Mouse (Mus musculus) forebrain, embryonic 16.5 days (tissue): ENCODE data around the gene Plb1. TPM values are rescaled to one million over a fixed set of nuclear protein-coding genes. Genes with fewer than 3 reads are reported as not detected.

Source experiments
- ATAC-seq: fragments of 200-750 bp; cut with Nextera tagmentation; 2 replicates; pipeline ENCODE4 v1.8.0; 2017; ENCODE audit warnings: mild to moderate bottlenecking, moderate library complexity
- H3K27ac ChIP-seq: fragments of 300-500 bp; sonication (generic); 2 replicates; pipeline ENCODE4 v1.5.1; 2014; ENCODE audit warnings: low read length, control low read depth
- H3K27me3 ChIP-seq: fragments of 300-500 bp; sonication (generic); replicated peaks from 2 replicates; pipeline ENCODE4 v1.6.1; 2014; ENCODE audit warnings: low read length; ENCODE audit not compliant: control insufficient read depth, insufficient read depth
- H3K36me3 ChIP-seq: fragments of 300-500 bp; sonication (generic); 2 replicates; pipeline ENCODE4 v1.6.1; 2014; ENCODE audit not compliant: control insufficient read depth, insufficient read depth
- H3K4me1 ChIP-seq: fragments of 300-500 bp; sonication (generic); replicated peaks from 2 replicates; pipeline ENCODE4 v1.6.1; 2014; ENCODE audit warnings: low read length; ENCODE audit not compliant: control insufficient read depth, insufficient read depth
- H3K4me2 ChIP-seq: fragments of 300-500 bp; sonication (generic); 2 replicates; pipeline ENCODE4 v1.6.1; 2014; ENCODE audit warnings: mild to moderate bottlenecking, low read length, control low read depth
- H3K4me3 ChIP-seq: fragments of 300-500 bp; sonication (generic); replicated peaks from 2 replicates; pipeline ENCODE4 v1.5.1; 2014; ENCODE audit warnings: mild to moderate bottlenecking, low read length, control low read depth
- H3K9ac ChIP-seq: fragments of 300-500 bp; sonication (generic); replicated peaks from 2 replicates; pipeline ENCODE4 v1.6.1; 2014; ENCODE audit warnings: low read depth, low read length, control low read depth
- H3K9me3 ChIP-seq: fragments of 300-500 bp; sonication (generic); 2 replicates; pipeline ENCODE4 v1.6.1; 2016; ENCODE audit warnings: low read length; ENCODE audit not compliant: control insufficient read depth
- WGBS: fragments of 180-500 bp; shearing (Covaris S2); extraction: QIAGEN DNeasy Blood & Tissue Kit; methylation state at CpG from one replicate; pipeline ENCODE4 v1.1.7; 2014; 5-methylcytosine and 5-hydroxymethylcytosine counted together
- polyA plus RNA-seq: library from polyadenylated mRNA; unstranded; fragments of >200 nt; fragmentation: Nextera tagmentation; extraction: Ambion mirVana; gene quantifications from 2 replicates; pipeline ENCODE4 v1.2.1, GENCODE M21; 2015

The Plb1 gene
- polyA plus RNA-seq, 1 experiment from 2014 or later: 0.04 TPM

DNA sequence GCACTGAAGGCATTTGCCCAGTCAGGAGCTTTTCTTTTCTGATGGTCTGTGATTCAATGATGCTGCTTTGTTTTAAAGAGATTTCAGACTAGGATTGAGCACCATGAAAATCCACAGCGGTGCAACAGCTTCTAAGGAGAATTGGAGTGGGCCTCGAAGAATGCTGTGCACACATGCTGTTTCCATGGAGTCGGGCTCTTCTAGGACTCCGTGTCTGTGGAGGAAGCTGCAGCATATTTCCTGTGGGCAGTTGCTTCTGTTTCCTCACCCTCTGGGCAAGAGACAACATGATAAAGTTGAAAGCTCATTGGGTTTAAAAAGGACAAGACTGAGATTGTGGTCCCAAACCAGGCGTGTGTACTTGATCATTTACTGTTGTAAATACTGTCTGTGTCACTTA is 157.8 kb downstream of the Plb1 start:
- no peak for ATAC-seq

DNA sequence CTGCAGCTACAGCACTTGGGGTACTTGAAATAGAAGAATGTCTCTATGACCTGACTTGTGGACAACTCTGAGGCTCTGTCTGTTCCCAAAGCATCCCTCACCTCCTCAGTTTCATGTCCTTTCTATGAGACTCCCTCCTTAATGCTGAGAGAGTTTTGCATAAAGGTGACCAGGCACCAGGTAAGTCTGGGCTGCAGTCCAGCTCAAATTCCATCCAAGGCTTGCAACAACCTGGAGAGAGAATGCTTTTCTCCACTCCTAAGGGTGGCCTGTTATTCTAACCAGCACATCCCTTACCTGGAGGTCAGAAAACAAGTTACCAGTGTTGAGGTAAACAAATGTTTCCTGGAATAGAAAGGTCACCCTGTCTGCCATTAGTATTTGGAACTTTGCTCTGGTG is 159.8 kb downstream of the Plb1 start:
- Histone ChIP-seq H3K27me3 (no peaks in the 10 kb centered on the region), H3K4me2 (no peak overlapping the region), H3K27ac (no peak overlapping the region), H3K9ac (no peak overlapping the region), H3K4me1 (no peaks in the 10 kb centered on the region), H3K4me3 (no peak overlapping the region), H3K9me3 (no peaks in the 10 kb centered on the region), H3K36me3 (no peaks in the 10 kb centered on the region)
- ATAC-seq: no peak

More for the DNA sequence above, 157.8 kb downstream of the Plb1 start:
- 84% methylated on average over 5 of the region's 5 CpGs for WGBS
- no peak overlapping the region for H3K27ac ChIP-seq
- no peaks in the 10 kb centered on the region for H3K27me3 ChIP-seq
- H3K9me3 ChIP-seq: no peaks in the 10 kb centered on the region
- no peaks in the 10 kb centered on the region for H3K36me3 ChIP-seq
- no peaks in the 10 kb centered on the region for H3K4me1 ChIP-seq
- no peak overlapping the region for H3K4me3 ChIP-seq
- H3K4me2 ChIP-seq: no peak overlapping the region
- H3K9ac ChIP-seq: no peak overlapping the region

DNA sequence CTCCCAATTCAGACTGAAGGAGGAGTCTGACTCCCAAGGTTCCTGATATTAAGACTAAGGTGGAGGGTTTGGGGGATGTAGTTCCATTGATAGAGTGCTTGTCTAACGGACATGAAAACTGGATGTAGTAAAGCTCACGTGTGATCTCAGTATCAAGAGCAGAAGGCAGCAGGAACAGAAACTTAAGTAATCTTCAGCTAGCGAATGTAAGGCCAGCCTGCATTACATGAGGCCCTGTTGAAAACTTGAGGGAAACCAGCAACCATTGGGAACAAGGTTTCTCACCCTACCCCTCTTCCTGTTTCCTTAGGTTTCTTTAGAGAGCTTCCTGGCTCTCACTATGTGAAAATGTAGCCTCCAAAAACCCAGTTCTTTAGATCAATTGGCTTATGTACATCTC is 162.1 kb downstream of the Plb1 start:
- no peaks in the 10 kb centered on the region for H3K27me3 ChIP-seq
- no peak for ATAC-seq
- WGBS: 92% methylated on average over 3 of the region's 3 CpGs
- H3K4me3 ChIP-seq: no peak overlapping the region
- H3K9ac ChIP-seq: no peak overlapping the region
- H3K36me3 ChIP-seq: no peaks in the 10 kb centered on the region
- no peak overlapping the region for H3K27ac ChIP-seq
- H3K4me2 ChIP-seq: no peak overlapping the region
- no peaks in the 10 kb centered on the region for H3K4me1 ChIP-seq
- no peaks in the 10 kb centered on the region for H3K9me3 ChIP-seq

DNA sequence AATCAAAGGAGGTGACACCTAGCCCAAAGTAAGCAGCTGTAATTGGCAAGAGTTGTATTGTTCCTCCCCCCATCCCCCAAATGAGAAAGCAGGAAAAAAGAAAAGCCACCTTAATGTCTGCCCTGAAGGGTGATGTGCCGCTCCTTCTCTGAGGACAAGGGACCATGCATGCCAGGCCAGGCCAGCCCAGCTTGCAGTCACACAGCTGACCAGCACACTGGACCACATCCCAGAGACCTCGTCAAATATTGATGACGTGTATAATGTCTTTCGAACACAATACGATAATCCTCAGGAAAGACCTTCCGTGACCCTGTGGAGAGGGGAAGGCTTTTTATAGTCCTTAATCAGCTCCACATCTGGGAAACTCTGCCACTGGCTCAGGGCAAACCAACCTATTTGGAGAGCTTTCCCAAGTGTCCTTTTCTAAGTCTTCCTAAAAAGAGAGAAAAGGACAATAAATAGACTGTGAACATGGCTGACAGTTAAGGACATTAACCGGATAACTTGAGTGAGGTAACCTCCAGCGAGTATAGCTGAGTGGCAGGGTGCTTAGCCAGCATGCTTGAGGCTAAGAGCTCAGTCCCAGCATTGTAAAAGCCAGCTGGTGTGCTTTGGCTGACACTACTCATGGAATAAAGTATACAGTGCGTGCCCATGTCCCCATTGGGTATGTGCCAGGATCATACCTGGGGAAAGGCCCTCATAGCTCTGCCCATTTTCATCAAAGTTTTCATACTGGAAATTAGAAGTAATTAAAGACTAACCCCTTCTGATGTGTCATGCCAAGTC is 162.8 kb downstream of the Plb1 start:
- H3K4me2 ChIP-seq: no peak overlapping the region
- no peaks in the 10 kb centered on the region for H3K9me3 ChIP-seq
- H3K9ac ChIP-seq: no peak overlapping the region
- ATAC-seq: no peak
- H3K27me3 ChIP-seq: no peaks in the 10 kb centered on the region
- no peaks in the 10 kb centered on the region for H3K36me3 ChIP-seq
- WGBS: 75% methylated on average over 9 of the region's 9 CpGs
- no peak overlapping the region for H3K27ac ChIP-seq
- no peak overlapping the region for H3K4me3 ChIP-seq
- H3K4me1 ChIP-seq: no peaks in the 10 kb centered on the region

DNA sequence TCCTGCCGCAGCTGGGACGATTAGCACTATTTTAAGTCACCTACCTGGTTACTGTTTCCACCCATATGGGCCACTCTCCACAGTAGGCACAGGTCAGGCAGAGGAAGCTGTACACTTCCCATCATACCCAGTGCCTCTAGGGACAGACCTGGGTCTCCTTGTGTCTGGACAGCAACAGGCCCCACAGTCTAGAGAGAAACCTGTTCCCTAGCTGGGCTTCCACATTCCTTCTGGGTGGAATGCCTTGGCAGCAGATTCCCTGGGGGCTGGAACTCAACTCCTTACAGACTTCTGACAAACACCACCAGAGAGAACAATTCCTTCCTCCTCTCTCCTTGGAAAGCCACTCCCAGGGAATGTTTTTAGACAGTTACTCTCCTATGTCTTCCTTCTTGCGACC is 165.2 kb downstream of the Plb1 start:
- Histone ChIP-seq H3K4me2 (no peak overlapping the region), H3K9me3 (no peaks in the 10 kb centered on the region), H3K27me3 (no peaks in the 10 kb centered on the region), H3K36me3 (no peaks in the 10 kb centered on the region), H3K4me1 (no peaks in the 10 kb centered on the region), H3K4me3 (no peak overlapping the region), H3K9ac (no peak overlapping the region), H3K27ac (no peak overlapping the region)
- ATAC-seq: no peak
- WGBS: 92% methylated on average over 3 of the region's 3 CpGs

DNA sequence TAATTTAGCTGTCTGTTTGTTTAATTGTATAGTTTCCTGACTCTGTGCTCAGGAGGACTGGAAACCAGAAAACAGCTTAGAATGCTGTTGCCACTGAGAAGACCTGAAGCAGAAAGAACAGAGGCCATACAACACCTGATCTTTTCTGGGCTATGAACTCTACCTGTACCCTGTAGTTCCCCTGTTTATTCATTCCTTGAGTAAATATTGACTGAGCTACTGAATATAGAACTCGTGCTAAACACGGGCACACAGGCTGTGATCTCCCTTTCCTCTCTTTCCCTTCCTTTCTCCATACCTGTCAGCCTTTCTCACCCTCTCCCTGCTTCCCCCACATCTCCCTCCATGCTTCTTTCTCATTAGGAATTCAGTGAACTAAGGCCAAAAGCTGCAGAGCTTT is 168.4 kb downstream of the Plb1 start:
- no peaks in the 10 kb centered on the region for H3K36me3 ChIP-seq
- no peaks in the 10 kb centered on the region for H3K27me3 ChIP-seq
- H3K27ac ChIP-seq: no peak overlapping the region
- no peak for ATAC-seq
- no peak overlapping the region for H3K4me3 ChIP-seq
- H3K9me3 ChIP-seq: no peaks in the 10 kb centered on the region
- H3K4me1 ChIP-seq: no peaks in the 10 kb centered on the region
- WGBS: 81% methylated on average over 2 of the region's 2 CpGs
- no peak overlapping the region for H3K9ac ChIP-seq
- no peak overlapping the region for H3K4me2 ChIP-seq

DNA sequence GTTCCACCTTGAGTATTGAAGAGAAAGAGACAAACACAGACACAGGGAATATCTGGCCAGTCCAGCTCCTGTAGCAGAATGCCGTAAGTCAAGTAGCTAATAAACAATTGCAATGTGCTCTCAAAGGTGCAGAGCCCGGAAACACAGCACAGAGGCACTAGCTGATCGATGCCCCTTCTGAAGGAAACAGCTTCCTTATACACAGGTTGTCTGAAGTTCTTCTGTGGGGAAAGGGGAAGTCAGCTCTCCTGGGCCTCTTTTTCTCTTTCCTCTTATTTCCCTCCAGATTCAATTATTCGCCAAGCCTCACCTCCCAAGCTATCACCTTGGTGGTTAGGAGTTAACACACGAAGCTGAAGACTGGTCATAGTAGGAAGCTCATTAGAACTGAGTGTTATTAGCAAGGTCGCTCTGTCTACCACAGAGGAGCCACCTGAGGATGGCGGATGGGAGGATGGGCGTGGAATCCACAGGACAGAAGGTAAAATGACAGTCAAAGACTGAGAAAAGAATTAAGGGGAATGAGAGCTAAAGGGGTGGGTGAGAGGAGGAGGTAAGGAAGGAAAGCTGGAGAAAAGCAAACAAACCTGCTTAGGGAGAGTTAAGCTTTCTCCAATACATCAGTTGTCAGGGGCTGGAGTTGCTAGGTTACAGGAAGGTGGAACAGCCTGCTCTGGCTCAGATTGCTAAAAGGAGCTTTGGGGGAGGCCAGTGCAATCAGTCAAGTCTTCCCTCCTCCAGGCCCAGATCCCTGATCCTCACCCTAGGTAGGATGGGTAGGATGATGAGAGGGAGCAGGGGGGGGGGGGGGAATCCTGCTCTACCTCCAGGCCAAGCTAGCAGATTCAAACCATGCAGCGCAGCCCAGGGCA is 170.8 kb downstream of the Plb1 start:
- WGBS: 77% methylated on average over 9 of the region's 9 CpGs
- Histone ChIP-seq H3K27ac (no peak overlapping the region), H3K4me3 (no peak overlapping the region), H3K27me3 (no peaks in the 10 kb centered on the region), H3K36me3 (no peaks in the 10 kb centered on the region), H3K4me2 (no peak overlapping the region), H3K4me1 (no peaks in the 10 kb centered on the region), H3K9ac (no peak overlapping the region), H3K9me3 (no peaks in the 10 kb centered on the region)
- ATAC-seq: no peak

DNA sequence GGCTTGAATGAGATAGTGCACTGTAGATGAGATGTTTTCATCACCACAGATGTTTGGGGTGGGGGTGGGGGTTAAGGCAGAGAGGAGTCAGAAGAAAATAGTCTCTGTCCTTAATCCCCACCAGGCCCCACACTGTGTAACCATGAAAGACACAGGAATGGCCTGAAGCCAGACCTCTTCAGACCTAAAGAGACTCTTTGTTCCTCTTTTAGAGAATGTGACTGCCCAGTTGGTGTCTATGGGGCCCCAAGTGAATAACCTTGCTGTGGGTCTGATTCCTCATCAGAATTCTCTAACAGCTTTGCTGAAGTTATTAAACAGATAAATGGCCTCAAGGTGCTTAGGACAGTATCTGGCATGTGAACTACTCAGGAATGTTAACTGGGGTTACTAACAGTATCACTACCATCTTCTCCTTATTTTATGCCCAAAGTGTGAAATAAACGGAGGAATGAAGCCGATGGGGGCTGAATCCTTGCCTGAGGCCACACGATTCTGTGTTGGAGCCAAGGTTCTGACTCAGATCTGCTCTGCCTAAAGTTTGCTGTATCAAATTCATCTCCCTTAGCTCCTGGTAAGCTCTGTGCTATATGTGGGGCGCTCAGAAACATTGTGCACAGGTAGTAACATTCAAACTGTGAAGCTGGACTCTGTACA is 172.8 kb downstream of the Plb1 start:
- Histone ChIP-seq H3K36me3 (no peaks in the 10 kb centered on the region), H3K4me2 (no peak overlapping the region), H3K4me3 (no peak overlapping the region), H3K9me3 (no peaks in the 10 kb centered on the region), H3K9ac (no peak overlapping the region), H3K4me1 (no peaks in the 10 kb centered on the region), H3K27me3 (no peaks in the 10 kb centered on the region), H3K27ac (no peak overlapping the region)
- WGBS: 72% methylated on average over 4 of the region's 4 CpGs
- ATAC-seq: no peak

DNA sequence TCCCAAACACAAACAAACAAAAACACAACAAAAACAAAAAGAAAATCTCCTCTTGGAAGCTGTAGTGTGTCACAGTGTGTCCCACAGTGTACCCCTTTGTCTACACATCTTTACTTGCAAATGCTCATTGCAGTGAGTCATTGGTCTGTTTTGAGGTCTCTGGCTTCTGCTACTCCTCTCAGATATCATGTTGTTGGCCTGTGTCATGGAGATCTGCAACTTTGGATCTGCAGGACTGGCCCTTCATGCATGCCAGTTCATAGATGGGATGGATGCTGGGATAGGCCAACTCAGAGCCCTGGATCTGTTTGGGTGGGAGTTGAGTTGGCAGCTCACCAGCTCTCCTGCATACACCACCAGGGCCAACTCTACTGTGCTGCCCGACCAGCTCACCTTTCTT is 176.3 kb downstream of the Plb1 start:
- Histone ChIP-seq H3K36me3 (no peaks in the 10 kb centered on the region), H3K27ac (no peak overlapping the region), H3K9ac (no peak overlapping the region), H3K4me3 (no peak overlapping the region), H3K4me2 (no peak overlapping the region), H3K27me3 (no peaks in the 10 kb centered on the region), H3K9me3 (no peaks in the 10 kb centered on the region), H3K4me1 (no peaks in the 10 kb centered on the region)
- WGBS: 69% methylated on average over 1 of the region's 1 CpGs
- no peak for ATAC-seq
